Mouse (Mus musculus): ENCODE results near the gene Ncor1.

DNA sequence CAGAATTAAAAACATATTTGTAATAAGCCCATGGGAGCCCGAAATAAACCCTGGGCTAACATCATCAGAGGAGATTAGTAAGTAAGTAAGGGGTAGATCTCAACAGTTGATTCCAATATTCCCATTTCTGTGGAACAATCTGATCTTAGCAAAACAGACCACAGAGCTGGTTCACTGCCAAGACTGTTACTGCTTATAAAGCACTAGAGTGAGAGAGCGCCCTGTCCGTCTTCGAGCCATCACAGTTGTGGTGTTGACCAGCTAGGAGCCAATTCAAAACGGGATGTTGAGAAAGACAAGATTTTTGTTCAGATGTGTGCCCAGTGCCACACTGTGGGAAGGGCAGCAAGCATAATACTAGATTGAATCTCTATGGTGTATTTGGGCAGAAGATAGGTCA lies 127.2 kb downstream of the Ncor1 start:
- no peak for TF ChIP-seq CTCF (IDR thresholded peaks at IDR 0.05; ENCODE audit: control insufficient read depth, insufficient read depth, insufficient replicate concordance, low read depth, low read length)
- no peak for TF ChIP-seq POLR2A (IDR thresholded peaks at IDR 0.05; ENCODE audit: control insufficient read depth, low read depth, low read length)

Measured in testis, adult 2 months (tissue).